Mouse (Mus musculus): ENCODE results near the gene Ell. TPM values are rescaled to one million over a fixed set of nuclear protein-coding genes. Genes with fewer than 3 reads are reported as not detected.
A peak's percentile ranks its signal among the peaks of the same experiment; 100 is the strongest.

Ell gene
- polyA plus RNA-seq, 1 experiment from 2014 or later: 33.9 TPM

DNA sequence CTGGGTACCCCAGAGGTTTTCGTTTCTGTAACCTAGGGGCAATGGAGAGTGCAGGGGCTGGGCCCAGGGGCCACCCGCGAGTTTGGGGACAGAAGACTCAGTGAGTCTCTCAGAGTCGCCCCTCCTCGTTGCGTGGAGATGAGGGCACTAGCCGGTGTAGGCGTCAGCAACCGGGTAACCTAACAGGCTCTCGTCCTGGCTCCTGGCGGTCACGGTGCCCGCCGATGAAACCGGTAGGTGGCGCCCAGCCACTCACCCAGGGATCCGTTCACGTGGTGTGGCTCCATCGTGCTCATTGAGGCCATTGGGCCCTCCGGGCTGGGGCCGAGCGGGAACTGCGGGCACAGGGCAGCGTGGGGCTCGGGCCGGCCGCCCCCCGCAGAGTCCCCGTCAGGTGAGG is 59.0 kb downstream of the Ell start:
- Histone ChIP-seq H3K4me3 (ENCODE audit: inconsistent target) (no peak overlapping the region), H3K36me3 (ENCODE audit: inconsistent target) (peaks cover 24% of the 10 kb centered on the region), H3K79me2 (ENCODE audit: inconsistent target) (peaks cover 43% of the 10 kb centered on the region), H3K27ac (no peak overlapping the region)
- WGBS (ENCODE audit: missing documents): 80% methylated on average over 24 of the region's 29 CpGs

DNA sequence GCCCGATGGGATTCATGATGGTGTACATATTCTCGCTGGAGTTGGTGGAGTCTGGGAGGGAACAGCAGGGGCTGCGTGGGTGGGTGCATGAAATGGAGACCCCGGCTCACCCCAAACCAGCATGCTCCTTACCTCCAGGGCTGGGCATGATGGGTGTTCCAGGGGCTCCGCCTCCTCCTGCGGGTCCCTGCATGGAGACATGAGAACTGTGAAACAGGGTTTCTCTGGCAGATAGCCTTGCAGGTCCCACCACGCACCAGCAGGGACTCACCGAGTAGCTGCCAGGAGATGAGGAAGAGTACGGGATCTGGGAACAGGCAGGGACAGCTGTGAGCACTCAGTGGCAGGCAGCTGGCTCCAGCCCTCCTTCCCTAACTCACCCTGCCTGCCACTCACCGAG is 59.5 kb downstream of the Ell start:
- 90% methylated on average over 9 of the region's 10 CpGs for WGBS (ENCODE audit: missing documents)
- Histone ChIP-seq H3K27ac (no peak overlapping the region), H3K36me3 (ENCODE audit: inconsistent target) (peaks cover 24% of the 10 kb centered on the region), H3K4me3 (ENCODE audit: inconsistent target) (no peak overlapping the region), H3K79me2 (ENCODE audit: inconsistent target) (peaks cover 48% of the 10 kb centered on the region)

DNA sequence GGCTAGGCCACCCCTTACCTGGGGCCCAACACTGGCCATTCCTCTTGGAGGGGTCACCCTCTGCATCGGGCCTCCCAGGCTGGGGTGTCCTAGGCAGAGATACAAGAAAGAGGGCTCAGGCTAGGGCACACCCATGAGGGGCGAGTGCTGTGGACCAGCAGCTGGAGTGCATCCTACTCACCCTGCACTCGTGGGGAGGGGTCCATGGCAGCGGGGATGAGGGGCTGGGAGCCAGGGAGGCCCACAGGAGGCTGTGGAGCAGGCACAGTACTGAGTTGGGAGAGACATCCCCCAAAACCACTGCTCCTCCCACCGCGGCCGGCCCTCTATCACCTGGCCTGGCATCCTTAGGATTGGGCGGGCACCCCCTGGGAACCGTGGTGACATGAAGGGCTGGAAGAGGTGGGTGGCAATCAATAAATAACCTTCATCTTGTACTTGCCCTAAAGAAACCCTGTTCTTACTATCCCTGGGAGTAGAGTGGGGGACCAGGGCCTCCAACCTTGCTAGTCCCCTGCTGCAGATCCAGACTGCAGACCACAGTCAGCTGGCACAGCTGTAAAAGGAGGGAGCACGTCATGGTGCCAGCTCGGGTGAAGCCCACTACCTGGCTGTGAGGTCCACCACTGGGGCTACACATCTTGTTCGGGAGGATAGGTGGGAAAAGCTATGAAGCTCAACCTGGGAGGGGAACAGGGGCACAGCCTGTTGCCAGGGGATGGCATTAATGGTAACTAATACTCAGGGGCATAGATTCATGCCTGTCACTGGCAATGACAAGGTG is 60.4 kb downstream of the Ell start:
- WGBS (ENCODE audit: missing documents): 99% methylated on average over 8 of the region's 12 CpGs
- no peak overlapping the region for H3K4me3 ChIP-seq (ENCODE audit: inconsistent target)
- 0 out of 2 replicates have a peak overlapping the region, but pooled peaks have one; percentile 37 for H3K27ac ChIP-seq
- H3K79me2 ChIP-seq (ENCODE audit: inconsistent target): peaks cover 58% of the 10 kb centered on the region
- peaks cover 24% of the 10 kb centered on the region for H3K36me3 ChIP-seq (ENCODE audit: inconsistent target)

DNA sequence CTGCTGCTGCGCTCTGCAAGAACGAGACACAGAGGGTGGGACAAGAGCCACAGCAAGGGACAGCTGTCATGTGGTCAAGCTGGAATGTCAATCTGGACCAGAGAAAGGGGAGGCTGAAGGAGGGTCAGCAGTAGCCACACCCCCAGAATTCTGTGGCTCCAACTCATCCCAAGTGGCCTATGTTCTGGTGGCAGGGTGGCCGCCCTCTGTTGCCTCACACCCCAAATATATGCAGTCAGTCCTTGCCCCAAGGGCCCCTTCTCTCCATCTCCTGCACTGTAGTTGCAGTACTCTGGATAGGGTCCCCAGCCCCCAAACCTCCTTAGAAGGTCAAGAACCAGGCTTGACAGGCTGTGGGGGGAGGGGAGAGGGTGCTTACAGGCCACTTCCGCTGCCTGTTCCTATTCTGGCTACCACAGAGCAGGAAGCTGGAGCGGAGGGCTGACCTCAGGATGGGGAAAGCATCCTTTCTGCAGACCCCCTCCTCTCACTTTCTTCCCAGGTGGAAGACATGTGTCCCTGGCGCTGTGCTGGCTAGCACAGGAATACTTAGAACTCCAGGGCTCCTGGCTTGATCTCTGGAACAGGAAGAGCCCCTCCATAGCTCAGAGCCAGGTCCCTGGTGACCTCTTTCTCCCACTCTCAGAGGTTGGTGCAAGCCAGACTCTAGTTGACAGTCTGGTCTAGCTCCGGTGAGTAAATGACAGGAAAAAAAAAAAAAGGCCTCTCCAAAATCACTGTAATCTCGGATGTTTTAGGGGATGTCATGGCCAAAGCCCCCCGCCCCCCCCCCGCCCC is 61.4 kb downstream of the Ell start:
- WGBS (ENCODE audit: missing documents): 37% methylated on average over 9 of the region's 10 CpGs
- peaks cover 61% of the 10 kb centered on the region for H3K79me2 ChIP-seq (ENCODE audit: inconsistent target)
- H3K4me3 ChIP-seq (ENCODE audit: inconsistent target): no peak overlapping the region
- peaks cover 24% of the 10 kb centered on the region for H3K36me3 ChIP-seq (ENCODE audit: inconsistent target)
- H3K27ac ChIP-seq: peak overlapping the region; percentile 37

DNA sequence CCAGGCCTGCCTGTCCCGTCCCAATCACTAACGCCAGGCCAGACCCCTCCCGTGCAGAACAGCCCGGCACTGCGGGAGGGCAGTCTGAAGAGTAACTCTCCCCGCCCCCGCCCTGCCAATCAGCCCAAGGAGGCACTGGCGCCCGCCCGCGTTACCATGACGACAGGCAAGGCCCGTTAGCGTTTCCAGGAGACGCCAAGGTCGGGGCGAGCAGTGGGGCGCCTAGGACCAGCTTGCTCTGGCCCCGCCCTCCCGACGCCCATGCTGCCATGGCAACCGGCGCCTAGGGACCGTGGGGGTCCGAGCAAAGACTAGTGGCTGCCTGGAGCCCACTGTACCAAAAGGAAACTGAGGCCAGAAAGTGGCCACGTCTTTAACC is 62.0 kb downstream of the Ell start:
- H3K79me2 ChIP-seq (ENCODE audit: inconsistent target): peaks cover 65% of the 10 kb centered on the region
- peaks cover 24% of the 10 kb centered on the region for H3K36me3 ChIP-seq (ENCODE audit: inconsistent target)
- H3K4me3 ChIP-seq (ENCODE audit: inconsistent target): no peak overlapping the region
- H3K27ac ChIP-seq: peak overlapping the region; percentile 37; the same call in 1 of the 2 replicates
- WGBS (ENCODE audit: missing documents): 16% methylated on average over 20 of the region's 26 CpGs

DNA sequence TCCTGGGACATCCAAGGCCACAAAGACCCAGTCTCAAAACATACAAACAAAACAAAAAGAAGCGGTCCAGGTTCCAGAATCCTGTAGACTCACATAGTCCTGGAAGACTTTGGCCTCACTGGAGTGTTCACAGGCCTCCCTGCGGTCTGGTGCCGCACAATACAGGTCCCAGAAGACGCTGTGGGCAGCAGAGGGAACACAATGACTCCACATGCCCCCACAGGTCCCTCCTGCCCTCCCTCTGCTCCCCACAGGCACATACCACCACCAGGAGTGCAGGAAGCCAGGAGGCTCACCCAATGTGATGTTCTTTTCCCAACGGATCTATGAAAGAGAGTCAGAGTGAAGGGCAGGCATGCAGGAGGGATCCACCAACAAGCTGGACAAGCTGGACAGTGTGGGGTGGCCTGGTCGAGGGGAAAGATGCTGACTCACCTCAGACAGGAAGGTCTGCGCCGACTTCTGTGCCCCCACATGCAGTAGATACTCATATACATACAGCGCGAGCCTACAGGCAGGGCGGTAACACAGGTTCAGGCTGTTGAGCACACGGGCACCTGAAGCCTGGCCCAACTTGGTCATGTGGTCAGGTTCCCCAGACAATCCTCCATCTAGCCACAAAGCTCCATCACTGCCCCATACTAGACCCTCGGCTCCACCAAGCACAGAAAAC is 63.0 kb downstream of the Ell start:
- Histone ChIP-seq H3K4me3 (ENCODE audit: inconsistent target) (no peak overlapping the region), H3K79me2 (ENCODE audit: inconsistent target) (peaks cover 75% of the 10 kb centered on the region), H3K27ac (no peak overlapping the region), H3K36me3 (ENCODE audit: inconsistent target) (peaks cover 24% of the 10 kb centered on the region)
- WGBS (ENCODE audit: missing documents): 85% methylated on average over 12 of the region's 13 CpGs

DNA sequence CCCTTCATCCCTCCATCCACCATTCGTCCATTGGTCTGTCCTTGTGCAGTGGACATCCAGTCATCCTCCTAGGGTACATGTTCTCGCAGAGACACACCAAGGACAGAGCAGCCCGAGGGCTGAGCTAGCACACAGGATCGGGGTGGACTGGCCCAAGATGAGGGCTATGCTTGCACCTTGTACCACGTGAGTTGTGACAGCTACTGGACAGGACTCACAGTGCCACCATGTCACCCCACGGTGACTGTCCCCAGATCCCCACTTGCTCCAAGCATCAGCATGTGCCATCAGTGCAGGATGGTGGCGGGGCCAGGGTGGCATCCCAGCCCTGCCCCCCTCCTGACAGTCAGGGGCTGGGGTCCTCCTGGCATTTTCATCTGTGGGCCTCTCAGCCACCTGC is 65.3 kb downstream of the Ell start:
- no peak overlapping the region for H3K4me3 ChIP-seq (ENCODE audit: inconsistent target)
- WGBS (ENCODE audit: missing documents): 98% methylated on average over 7 of the region's 7 CpGs
- H3K79me2 ChIP-seq (ENCODE audit: inconsistent target): peaks cover 84% of the 10 kb centered on the region
- H3K36me3 ChIP-seq (ENCODE audit: inconsistent target): peaks cover 14% of the 10 kb centered on the region; the same call in 1 of the 2 replicates
- H3K27ac ChIP-seq: no peak overlapping the region

DNA sequence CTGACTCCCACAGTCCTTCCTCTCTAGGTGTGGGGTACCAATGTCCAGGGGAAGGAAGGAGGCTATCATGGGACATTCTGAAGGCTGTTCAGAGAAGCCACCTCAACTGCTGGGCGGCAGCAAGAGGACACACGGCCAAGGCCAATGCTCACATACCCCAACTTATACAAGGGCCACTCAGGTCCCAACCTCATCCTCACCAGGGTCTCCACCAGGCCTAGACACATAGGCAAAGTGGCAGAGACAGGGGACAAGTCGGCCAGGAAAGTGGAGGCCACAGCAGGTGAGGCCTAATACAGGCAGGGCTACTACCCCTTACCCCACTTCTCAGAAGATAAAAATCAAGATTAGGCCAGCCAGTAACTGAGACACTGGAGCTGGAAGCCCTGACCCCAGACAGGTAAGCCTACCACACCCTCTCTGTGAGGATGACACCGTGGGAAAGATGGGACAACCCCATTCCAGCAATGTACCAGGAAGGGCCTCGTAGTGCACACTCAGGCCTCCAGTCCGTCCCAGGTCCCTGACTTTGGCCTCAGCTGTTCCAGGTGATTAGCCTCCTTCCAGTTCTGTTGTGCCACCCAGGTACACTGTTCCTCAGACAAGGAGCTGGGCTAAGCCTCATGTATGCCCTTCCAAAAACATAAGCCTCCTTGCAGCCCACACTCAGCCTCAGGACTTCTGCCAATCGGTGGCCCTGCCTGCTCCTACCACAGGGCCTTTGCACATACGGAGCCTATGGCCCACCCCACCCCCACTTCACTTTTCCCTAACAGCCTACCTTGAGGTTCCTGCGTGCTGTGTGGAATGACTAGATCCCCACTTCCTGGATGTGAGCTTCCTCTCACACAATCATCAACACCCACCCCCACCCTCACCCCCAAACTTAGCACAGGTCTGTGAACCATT is 66.9 kb downstream of the Ell start:
- WGBS (ENCODE audit: missing documents): 82% methylated on average over 7 of the region's 9 CpGs
- no peak overlapping the region for H3K27ac ChIP-seq
- H3K36me3 ChIP-seq (ENCODE audit: inconsistent target): peaks cover 12% of the 10 kb centered on the region; the same call in 1 of the 2 replicates
- no peak overlapping the region for H3K4me3 ChIP-seq (ENCODE audit: inconsistent target)
- H3K79me2 ChIP-seq (ENCODE audit: inconsistent target): peaks cover 69% of the 10 kb centered on the region

DNA sequence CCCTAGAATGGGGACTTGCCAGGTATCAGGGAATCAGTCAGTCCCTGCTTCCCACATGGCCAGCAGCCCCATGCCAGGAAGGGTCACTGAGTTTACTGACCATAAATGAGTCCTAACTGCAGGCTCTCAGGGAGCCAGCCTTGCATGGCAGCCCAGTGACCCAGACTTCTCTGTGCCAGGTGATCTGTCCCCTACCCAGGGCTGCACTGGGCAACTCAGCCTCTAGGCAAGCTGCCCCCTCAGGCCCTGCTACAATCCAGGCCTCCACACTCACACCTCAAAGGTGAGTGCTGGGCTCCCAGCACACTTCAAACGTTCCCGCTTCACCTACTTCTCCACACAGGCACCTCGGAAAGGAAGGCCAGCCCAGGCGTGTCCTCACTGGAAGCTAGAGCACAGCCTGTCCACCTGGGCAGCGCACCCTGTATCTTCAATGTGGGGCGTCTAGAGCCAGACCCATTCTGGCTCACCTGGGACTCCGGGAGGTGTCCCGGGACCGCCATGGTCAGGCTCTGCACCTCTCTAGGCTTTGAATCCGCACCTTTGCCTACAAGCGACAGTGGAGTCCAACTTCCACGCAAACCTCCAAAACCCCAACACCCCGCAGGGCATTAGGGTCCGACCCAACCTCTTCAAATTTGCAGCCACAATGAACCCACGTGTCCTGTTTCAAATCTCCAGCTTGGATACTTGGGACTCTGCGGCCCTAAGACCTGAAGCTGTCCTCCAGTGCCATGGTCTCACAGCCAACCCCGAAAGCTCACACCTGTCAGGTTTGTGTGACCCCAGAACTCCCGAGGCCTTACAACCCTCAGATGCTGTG is 67.7 kb downstream of the Ell start:
- peaks cover 63% of the 10 kb centered on the region for H3K79me2 ChIP-seq (ENCODE audit: inconsistent target)
- peaks cover 11% of the 10 kb centered on the region; the same call in 1 of the 2 replicates for H3K36me3 ChIP-seq (ENCODE audit: inconsistent target)
- H3K4me3 ChIP-seq (ENCODE audit: inconsistent target): peak overlapping the region; percentile 83
- peak overlapping the region; percentile 67 for H3K27ac ChIP-seq
- WGBS (ENCODE audit: missing documents): 76% methylated on average over 18 of the region's 18 CpGs

DNA sequence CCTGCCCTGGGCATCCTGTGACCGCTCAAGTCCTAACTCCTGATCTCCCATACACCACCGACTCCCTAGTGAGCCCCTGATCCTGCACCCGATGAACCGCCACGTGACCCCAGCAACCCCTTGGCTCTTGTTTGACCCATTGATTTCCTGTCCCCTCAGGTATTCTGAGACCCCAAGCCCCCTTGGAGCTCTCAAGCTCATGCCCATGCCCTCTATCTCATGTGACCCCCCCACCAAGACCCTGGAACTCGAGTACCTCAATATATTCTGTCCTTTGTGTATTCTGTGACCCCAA is 68.3 kb downstream of the Ell start:
- 21% methylated on average over 6 of the region's 6 CpGs for WGBS (ENCODE audit: missing documents)
- Histone ChIP-seq H3K79me2 (ENCODE audit: inconsistent target) (peaks cover 57% of the 10 kb centered on the region), H3K27ac (peak overlapping the region; percentile 67), H3K36me3 (ENCODE audit: inconsistent target) (peaks cover 6% of the 10 kb centered on the region; the same call in 1 of the 2 replicates), H3K4me3 (ENCODE audit: inconsistent target) (peak overlapping the region; percentile 83)

DNA sequence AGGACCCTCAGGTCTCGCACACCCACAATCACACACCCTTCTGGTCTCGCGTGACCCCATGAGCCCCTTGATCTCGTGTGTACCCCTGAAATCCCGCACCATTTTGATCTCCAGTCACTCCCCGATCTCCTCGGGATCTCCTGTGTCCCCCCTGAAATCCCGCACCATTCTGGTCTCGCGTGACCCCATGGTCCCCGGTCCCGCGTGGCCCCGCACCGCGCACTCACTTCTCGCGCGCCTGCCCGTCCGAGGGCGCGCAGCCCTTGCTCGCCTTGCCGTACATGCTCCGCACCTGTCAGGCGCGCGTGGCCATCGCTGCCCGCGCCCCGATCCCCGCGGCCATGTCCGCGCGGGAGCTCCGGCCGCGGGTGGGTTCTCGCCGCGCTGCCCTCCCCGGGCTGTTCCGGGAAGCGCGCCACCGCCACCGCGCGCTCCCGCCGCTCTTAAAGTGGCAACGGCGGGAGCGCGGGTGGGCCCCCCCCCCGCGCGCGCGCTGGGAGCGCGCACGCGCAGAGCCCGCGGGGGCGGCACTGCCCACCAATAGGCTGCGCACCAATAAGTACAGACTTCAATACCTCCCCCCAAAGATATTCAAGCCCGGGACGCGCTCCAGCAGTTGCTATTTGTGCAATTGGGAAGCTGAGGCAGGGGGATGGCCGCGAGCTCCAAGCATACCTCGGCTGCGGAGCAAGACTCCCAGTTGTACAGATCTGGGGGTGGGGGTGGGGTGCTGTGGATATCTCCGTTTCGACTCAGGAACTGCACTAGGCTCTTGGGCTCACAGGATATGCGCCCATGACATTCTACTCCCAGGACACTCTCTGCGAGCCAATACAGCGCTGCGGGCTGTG is 68.9 kb downstream of the Ell start:
- Histone ChIP-seq H3K4me3 (ENCODE audit: inconsistent target) (peak overlapping the region; percentile 83), H3K27ac (peak overlapping the region; percentile 95), H3K79me2 (ENCODE audit: inconsistent target) (peaks cover 56% of the 10 kb centered on the region), H3K36me3 (ENCODE audit: inconsistent target) (no peaks in the 10 kb centered on the region; the same call in 1 of the 2 replicates)
- under 1% methylated on average over 81 of the region's 84 CpGs for WGBS (ENCODE audit: missing documents)

DNA sequence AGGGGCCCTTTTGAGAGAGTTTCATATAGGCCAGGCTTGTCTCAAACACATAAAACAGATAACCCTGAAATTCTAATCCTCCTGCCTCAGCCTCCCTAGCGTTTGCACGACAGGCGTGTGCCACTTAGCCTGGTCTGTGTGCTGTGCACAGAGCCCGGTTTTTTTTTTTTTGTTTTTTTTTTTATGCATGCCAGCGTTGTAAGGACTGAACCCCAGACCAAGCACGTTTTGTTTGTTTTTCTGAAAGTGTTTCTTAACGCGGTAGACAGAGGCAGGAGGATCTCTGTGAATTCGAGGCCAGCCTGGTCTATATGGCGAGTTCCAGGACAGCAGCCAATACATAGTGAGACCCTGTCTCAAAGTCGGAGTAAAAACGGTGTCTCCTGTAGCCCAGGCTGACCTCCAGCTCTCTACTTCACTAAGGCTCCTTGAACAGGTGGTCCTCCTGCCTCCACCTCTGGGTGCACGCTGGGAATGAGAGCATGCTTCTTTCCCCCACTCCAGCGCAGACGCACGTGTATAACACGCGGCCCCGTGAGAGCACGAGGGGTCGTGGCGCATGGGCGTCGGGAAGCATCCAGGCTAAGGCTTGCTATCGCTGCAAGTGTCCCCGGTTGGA is 69.6 kb downstream of the Ell start, which contains the start of gene Ssbp4:
Ssbp4 (minus strand) TSS at position 124 of the 619 bp plus-strand sequence.
- H3K36me3 ChIP-seq (ENCODE audit: inconsistent target): no peaks in the 10 kb centered on the region
- H3K4me3 ChIP-seq (ENCODE audit: inconsistent target): peak within 1 kb of the TSS; percentile 83
- H3K79me2 ChIP-seq (ENCODE audit: inconsistent target): peaks cover 56% of the 10 kb centered on the region
- peak within 1 kb of the TSS; percentile 100 for H3K27ac ChIP-seq
- 3% methylated on average over 26 of the region's 26 CpGs for WGBS (ENCODE audit: missing documents)
